Mouse (Mus musculus) telencephalon, adult 2 months (tissue): ENCODE data around the gene Lekr1.

ENCODE experiments used
- DNase-seq: peaks from one replicate; pipeline ENCODE4 v3.0.0-alpha.2; 2011; ENCODE audit warnings: low read depth, low spot score

The Lekr1 gene

GRCm38 (mm10) chr3:65873093-65873830, 207.2 kb downstream of the Lekr1 start:
- no peak for DNase-seq
